Mouse (Mus musculus): ENCODE measurements around the gene 4930432M17Rik. TPM values are rescaled to one million over a fixed set of nuclear protein-coding genes. Genes with fewer than 3 reads are reported as not detected.

Gene 4930432M17Rik
- polyA plus RNA-seq, 2 experiments: not detected

- H3K9me3 ChIP-seq (ENCODE audit: control insufficient read depth, low read length): no peaks in the 10 kb centered on the region
- no peaks in the 10 kb centered on the region for H3K27me3 ChIP-seq (ENCODE audit: control insufficient read depth, insufficient read depth, low read length)
- H3K9ac ChIP-seq (replicated peaks): no peak overlapping the region
- H3K4me2 ChIP-seq (ENCODE audit: low read depth): no peak overlapping the region
- no peak overlapping the region for H3K4me3 ChIP-seq (ENCODE audit: insufficient read depth in 1 of 2, low read depth in 2 of 2, low read length in 2 of 2)
- H3K27ac ChIP-seq: no peak overlapping the region
- no peaks in the 10 kb centered on the region for H3K36me3 ChIP-seq (replicated peaks; ENCODE audit: control insufficient read depth, insufficient read depth, low read depth)
- no peaks in the 10 kb centered on the region for H3K4me1 ChIP-seq (replicated peaks; ENCODE audit: control insufficient read depth in 2 of 2, insufficient read depth in 2 of 2, low read length in 1 of 2)
- no peak for TF ChIP-seq CTCF (IDR thresholded peaks at IDR 0.05; ENCODE audit: low read depth)
- TF ChIP-seq EP300 (IDR thresholded peaks at IDR 0.05; ENCODE audit: low read depth): no peak
- 44% methylated on average over 3 of the region's 3 CpGs for WGBS (ENCODE audit: insufficient replicate concordance)
- no peak for DNase-seq (ENCODE audit: low read depth in 3 of 3, low spot score in 3 of 3)
- no peak for ATAC-seq (ENCODE audit: insufficient read depth)
Measured at GRCm38 (mm10) chr3:121634963-121635362, 35.6 kb upstream of the 4930432M17Rik start.

DNA sequence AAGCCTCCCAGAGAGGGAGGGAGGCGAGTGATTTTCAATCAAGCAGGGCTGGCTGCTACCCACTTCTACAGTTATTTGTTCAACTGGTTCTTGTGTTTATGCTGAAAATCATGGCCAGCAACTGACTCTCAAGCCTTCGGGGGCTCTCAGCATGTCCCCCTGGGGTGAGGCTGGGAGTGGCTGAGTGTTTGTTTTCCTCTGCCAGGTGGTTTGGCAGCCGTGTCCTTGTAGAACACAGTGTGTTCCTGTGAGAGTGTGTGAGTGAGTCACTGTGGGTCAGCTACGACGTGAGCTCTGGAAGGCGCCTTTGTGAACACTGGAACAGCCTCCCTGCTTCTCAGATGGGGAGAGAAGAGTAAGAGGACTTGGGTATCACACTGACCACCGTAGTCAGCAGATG is 35.1 kb upstream of the 4930432M17Rik start:
- ATAC-seq (ENCODE audit: insufficient read depth): no peak
- no peak overlapping the region for H3K9ac ChIP-seq (replicated peaks)

GRCm38 (mm10) chr3:121636315-121636714 is 34.2 kb upstream of the 4930432M17Rik start:
- ATAC-seq (ENCODE audit: insufficient read depth) (no peak), DNase-seq (ENCODE audit: low read depth in 3 of 3, low spot score in 3 of 3) (no peak)
- Histone ChIP-seq H3K4me3 (ENCODE audit: insufficient read depth in 1 of 2, low read depth in 2 of 2, low read length in 2 of 2) (no peak overlapping the region), H3K9me3 (ENCODE audit: control insufficient read depth, low read length) (no peaks in the 10 kb centered on the region), H3K4me1 (replicated peaks; ENCODE audit: control insufficient read depth in 2 of 2, insufficient read depth in 2 of 2, low read length in 1 of 2) (no peaks in the 10 kb centered on the region), H3K9ac (replicated peaks) (no peak overlapping the region), H3K36me3 (replicated peaks; ENCODE audit: control insufficient read depth, insufficient read depth, low read depth) (no peaks in the 10 kb centered on the region), H3K4me2 (ENCODE audit: low read depth) (no peak overlapping the region), H3K27me3 (ENCODE audit: control insufficient read depth, insufficient read depth, low read length) (no peaks in the 10 kb centered on the region), H3K27ac (no peak overlapping the region)
- 61% methylated on average over 6 of the region's 6 CpGs for WGBS (ENCODE audit: insufficient replicate concordance)
- TF ChIP-seq EP300 (IDR thresholded peaks at IDR 0.05; ENCODE audit: low read depth) (no peak), CTCF (IDR thresholded peaks at IDR 0.05; ENCODE audit: low read depth) (peak; percentile 17; the same call in 1 of the 2 replicates)

More for the DNA sequence above, 35.1 kb upstream of the 4930432M17Rik start:
- 64% methylated on average over 7 of the region's 7 CpGs for WGBS (ENCODE audit: insufficient replicate concordance)
- Histone ChIP-seq H3K4me1 (replicated peaks; ENCODE audit: control insufficient read depth in 2 of 2, insufficient read depth in 2 of 2, low read length in 1 of 2) (no peaks in the 10 kb centered on the region), H3K4me2 (ENCODE audit: low read depth) (no peak overlapping the region), H3K27ac (no peak overlapping the region), H3K4me3 (ENCODE audit: insufficient read depth in 1 of 2, low read depth in 2 of 2, low read length in 2 of 2) (no peak overlapping the region), H3K27me3 (ENCODE audit: control insufficient read depth, insufficient read depth, low read length) (no peaks in the 10 kb centered on the region), H3K9me3 (ENCODE audit: control insufficient read depth, low read length) (no peaks in the 10 kb centered on the region), H3K36me3 (replicated peaks; ENCODE audit: control insufficient read depth, insufficient read depth, low read depth) (no peaks in the 10 kb centered on the region)
- DNase-seq (ENCODE audit: low read depth in 3 of 3, low spot score in 3 of 3): no peak
- TF ChIP-seq CTCF (IDR thresholded peaks at IDR 0.05; ENCODE audit: low read depth): no peak
- no peak for TF ChIP-seq EP300 (IDR thresholded peaks at IDR 0.05; ENCODE audit: low read depth)

GRCm38 (mm10) chr3:121636748-121637147 is 33.8 kb upstream of the 4930432M17Rik start:
- Histone ChIP-seq H3K4me1 (replicated peaks; ENCODE audit: control insufficient read depth in 2 of 2, insufficient read depth in 2 of 2, low read length in 1 of 2) (no peaks in the 10 kb centered on the region), H3K4me3 (ENCODE audit: insufficient read depth in 1 of 2, low read depth in 2 of 2, low read length in 2 of 2) (no peak overlapping the region), H3K27me3 (ENCODE audit: control insufficient read depth, insufficient read depth, low read length) (no peaks in the 10 kb centered on the region), H3K27ac (no peak overlapping the region), H3K36me3 (replicated peaks; ENCODE audit: control insufficient read depth, insufficient read depth, low read depth) (no peaks in the 10 kb centered on the region), H3K9me3 (ENCODE audit: control insufficient read depth, low read length) (no peaks in the 10 kb centered on the region), H3K9ac (replicated peaks) (no peak overlapping the region), H3K4me2 (ENCODE audit: low read depth) (no peak overlapping the region)
- DNase-seq (ENCODE audit: low read depth in 3 of 3, low spot score in 3 of 3) (no peak), ATAC-seq (ENCODE audit: insufficient read depth) (no peak)
- TF ChIP-seq CTCF (IDR thresholded peaks at IDR 0.05; ENCODE audit: low read depth): no peak
- no peak for TF ChIP-seq EP300 (IDR thresholded peaks at IDR 0.05; ENCODE audit: low read depth)
- 69% methylated on average over 7 of the region's 7 CpGs for WGBS (ENCODE audit: insufficient replicate concordance)

GRCm38 (mm10) chr3:121637792-121638191 is 32.8 kb upstream of the 4930432M17Rik start:
- no peak for ATAC-seq (ENCODE audit: insufficient read depth)
- Histone ChIP-seq H3K36me3 (replicated peaks; ENCODE audit: control insufficient read depth, insufficient read depth, low read depth) (no peaks in the 10 kb centered on the region), H3K4me3 (ENCODE audit: insufficient read depth in 1 of 2, low read depth in 2 of 2, low read length in 2 of 2) (no peak overlapping the region), H3K4me2 (ENCODE audit: low read depth) (no peak overlapping the region), H3K4me1 (replicated peaks; ENCODE audit: control insufficient read depth in 2 of 2, insufficient read depth in 2 of 2, low read length in 1 of 2) (no peaks in the 10 kb centered on the region), H3K9ac (replicated peaks) (no peak overlapping the region), H3K27ac (no peak overlapping the region), H3K9me3 (ENCODE audit: control insufficient read depth, low read length) (no peaks in the 10 kb centered on the region), H3K27me3 (ENCODE audit: control insufficient read depth, insufficient read depth, low read length) (no peaks in the 10 kb centered on the region)
- TF ChIP-seq EP300 (IDR thresholded peaks at IDR 0.05; ENCODE audit: low read depth) (no peak), CTCF (IDR thresholded peaks at IDR 0.05; ENCODE audit: low read depth) (no peak)
- no peak for DNase-seq (ENCODE audit: low read depth in 3 of 3, low spot score in 3 of 3)
- 38% methylated on average over 5 of the region's 5 CpGs for WGBS (ENCODE audit: insufficient replicate concordance)
